Mouse (Mus musculus): ENCODE results near the gene Golm1. TPM values are rescaled to one million over a fixed set of nuclear protein-coding genes. Genes with fewer than 3 reads are reported as not detected.

Golm1 gene
- total RNA-seq, 1 experiment: 93.8 TPM

GRCm38 (mm10) chr13:59646674-59647244 is 28.9 kb downstream of the Golm1 start:
- Histone ChIP-seq H3K9me3 (ENCODE audit: control insufficient read depth, insufficient read depth, low read depth, low read length) (0 out of 2 replicates have a peak, but pooled peaks cover 2% of the 10 kb centered on the region), H3K27ac (ENCODE audit: insufficient read depth, low read depth, low read length, poor library complexity, severe bottlenecking) (peak overlapping the region; percentile 69), H3K4me1 (ENCODE audit: control insufficient read depth in 2 of 2, insufficient read depth in 2 of 2, low read length in 2 of 2, poor library complexity in 1 of 2) (peaks cover 20 to 31% of the 10 kb centered on the region in 2 experiments), H3K9ac (ENCODE audit: insufficient read depth, low read depth, low read length, poor library complexity, severe bottlenecking) (peak overlapping the region; percentile 3; the same call in 1 of the 2 replicates), H3K4me3 (ENCODE audit: insufficient read depth in 1 of 2, low read depth in 1 of 2, low read length in 2 of 2, poor library complexity in 1 of 2, severe bottlenecking in 1 of 2) (no peak overlapping the region), H3K36me3 (ENCODE audit: control insufficient read depth, insufficient read depth, low read length, poor library complexity, severe bottlenecking) (peaks cover 15% of the 10 kb centered on the region)
- no peak for TF ChIP-seq ZNF384 (IDR thresholded peaks at IDR 0.05; ENCODE audit: low read depth, low read length)
- TF ChIP-seq ZC3H11A (IDR thresholded peaks at IDR 0.05; ENCODE audit: borderline replicate concordance, low read depth, low read length): no peak
- no peak for TF ChIP-seq HCFC1 (IDR thresholded peaks at IDR 0.05; ENCODE audit: borderline replicate concordance, insufficient read depth, low read length)
- TF ChIP-seq MAFK (IDR thresholded peaks at IDR 0.05; ENCODE audit: insufficient read depth, low read depth, low read length): no peak
- TF ChIP-seq CHD2 (IDR thresholded peaks at IDR 0.05; ENCODE audit: low read depth, low read length): no peak
- in situ Hi-C loops (cut with MboI; ENCODE audit: low sequenced_read_pairs in 2 of 2, unreplicated experiment in 2 of 2): no loop called here
- peak; percentile 56 for DNase-seq (ENCODE audit: low read depth, low spot score)

GRCm38 (mm10) chr13:59645491-59645890 is 30.1 kb downstream of the Golm1 start:
- H3K36me3 ChIP-seq (ENCODE audit: control insufficient read depth, insufficient read depth, low read length, poor library complexity, severe bottlenecking): peaks cover 19% of the 10 kb centered on the region
- TF ChIP-seq ZC3H11A (IDR thresholded peaks at IDR 0.05; ENCODE audit: borderline replicate concordance, low read depth, low read length) (no peak), ZNF384 (IDR thresholded peaks at IDR 0.05; ENCODE audit: low read depth, low read length) (no peak), HCFC1 (IDR thresholded peaks at IDR 0.05; ENCODE audit: borderline replicate concordance, insufficient read depth, low read length) (no peak), CHD2 (IDR thresholded peaks at IDR 0.05; ENCODE audit: low read depth, low read length) (no peak), MAFK (IDR thresholded peaks at IDR 0.05; ENCODE audit: insufficient read depth, low read depth, low read length) (no peak)
- in situ Hi-C loops (cut with MboI; ENCODE audit: low sequenced_read_pairs in 2 of 2, unreplicated experiment in 2 of 2): no loop called here

DNA sequence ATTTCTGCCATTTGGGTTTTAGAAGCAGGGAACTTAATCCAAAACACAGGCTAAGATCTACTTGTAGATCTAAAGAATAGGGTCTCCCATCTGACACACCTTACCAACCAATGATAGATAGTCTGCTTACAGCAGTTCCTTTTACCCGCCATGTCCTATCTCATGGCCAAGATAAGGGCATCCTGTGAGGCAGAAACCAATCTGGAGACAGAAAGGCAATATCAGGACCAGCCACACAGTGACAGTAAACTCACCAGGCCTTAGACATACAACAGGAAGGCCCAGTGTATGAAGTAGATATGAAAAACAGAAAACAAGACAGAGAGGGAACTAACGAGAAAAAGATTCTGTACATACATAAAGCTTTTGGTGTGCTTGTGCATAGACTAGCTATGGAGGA is 32.8 kb downstream of the Golm1 start:
- Histone ChIP-seq H3K4me1 (ENCODE audit: control insufficient read depth in 2 of 2, insufficient read depth in 2 of 2, low read length in 2 of 2, poor library complexity in 1 of 2) (peaks cover 14 to 21% of the 10 kb centered on the region in 2 experiments), H3K4me3 (ENCODE audit: insufficient read depth in 1 of 2, low read depth in 1 of 2, low read length in 2 of 2, poor library complexity in 1 of 2, severe bottlenecking in 1 of 2) (no peak overlapping the region), H3K9ac (ENCODE audit: insufficient read depth, low read depth, low read length, poor library complexity, severe bottlenecking) (no peak overlapping the region), H3K9me3 (ENCODE audit: control insufficient read depth, insufficient read depth, low read depth, low read length) (0 out of 2 replicates have a peak, but pooled peaks cover 2% of the 10 kb centered on the region), H3K36me3 (ENCODE audit: control insufficient read depth, insufficient read depth, low read length, poor library complexity, severe bottlenecking) (peaks cover 32% of the 10 kb centered on the region), H3K27ac (ENCODE audit: insufficient read depth, low read depth, low read length, poor library complexity, severe bottlenecking) (no peak overlapping the region)
- DNase-seq (ENCODE audit: low read depth, low spot score): no peak
- TF ChIP-seq ZNF384 (IDR thresholded peaks at IDR 0.05; ENCODE audit: low read depth, low read length): no peak
- in situ Hi-C loops (cut with MboI; ENCODE audit: low sequenced_read_pairs in 2 of 2, unreplicated experiment in 2 of 2): no loop called here

More at GRCm38 (mm10) chr13:59645491-59645890, 30.1 kb downstream of the Golm1 start:
- no peak overlapping the region for H3K9ac ChIP-seq (ENCODE audit: insufficient read depth, low read depth, low read length, poor library complexity, severe bottlenecking)
- no peak for DNase-seq (ENCODE audit: low read depth, low spot score)
- H3K27ac ChIP-seq (ENCODE audit: insufficient read depth, low read depth, low read length, poor library complexity, severe bottlenecking): no peak overlapping the region
- H3K4me3 ChIP-seq (ENCODE audit: insufficient read depth in 1 of 2, low read depth in 1 of 2, low read length in 2 of 2, poor library complexity in 1 of 2, severe bottlenecking in 1 of 2): no peak overlapping the region
- peaks cover 20 to 26% of the 10 kb centered on the region in 2 experiments for H3K4me1 ChIP-seq (ENCODE audit: control insufficient read depth in 2 of 2, insufficient read depth in 2 of 2, low read length in 2 of 2, poor library complexity in 1 of 2)
- 0 out of 2 replicates have a peak, but pooled peaks cover 2% of the 10 kb centered on the region for H3K9me3 ChIP-seq (ENCODE audit: control insufficient read depth, insufficient read depth, low read depth, low read length)

DNA sequence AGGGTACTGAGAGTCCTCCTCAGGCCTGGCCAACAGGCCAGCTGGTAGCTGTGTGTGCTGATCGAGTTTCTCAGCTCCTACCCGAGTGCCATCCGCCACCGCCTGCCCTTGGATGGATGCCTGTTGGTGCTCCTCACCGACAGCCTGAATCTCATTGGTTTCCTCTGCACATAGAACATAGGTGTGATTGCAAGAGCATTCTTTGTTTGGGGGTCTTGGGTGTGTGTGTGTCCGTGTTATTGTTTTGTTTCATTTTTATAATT is 35.5 kb downstream of the Golm1 start:
- Histone ChIP-seq H3K36me3 (ENCODE audit: control insufficient read depth, insufficient read depth, low read length, poor library complexity, severe bottlenecking) (peaks cover 53% of the 10 kb centered on the region), H3K4me1 (ENCODE audit: control insufficient read depth in 2 of 2, insufficient read depth in 2 of 2, low read length in 2 of 2, poor library complexity in 1 of 2) (peaks cover 0 to 3% of the 10 kb centered on the region in 2 experiments; a peak in 1 of 4 replicates), H3K27ac (ENCODE audit: insufficient read depth, low read depth, low read length, poor library complexity, severe bottlenecking) (no peak overlapping the region), H3K4me3 (ENCODE audit: insufficient read depth in 1 of 2, low read depth in 1 of 2, low read length in 2 of 2, poor library complexity in 1 of 2, severe bottlenecking in 1 of 2) (no peak overlapping the region), H3K9ac (ENCODE audit: insufficient read depth, low read depth, low read length, poor library complexity, severe bottlenecking) (no peak overlapping the region), H3K9me3 (ENCODE audit: control insufficient read depth, insufficient read depth, low read depth, low read length) (0 out of 2 replicates have a peak, but pooled peaks cover 2% of the 10 kb centered on the region)
- TF ChIP-seq HCFC1 (IDR thresholded peaks at IDR 0.05; ENCODE audit: borderline replicate concordance, insufficient read depth, low read length) (no peak), ZNF384 (IDR thresholded peaks at IDR 0.05; ENCODE audit: low read depth, low read length) (no peak), ZC3H11A (IDR thresholded peaks at IDR 0.05; ENCODE audit: borderline replicate concordance, low read depth, low read length) (no peak), MAFK (IDR thresholded peaks at IDR 0.05; ENCODE audit: insufficient read depth, low read depth, low read length) (no peak), CHD2 (IDR thresholded peaks at IDR 0.05; ENCODE audit: low read depth, low read length) (no peak)
- in situ Hi-C loops (cut with MboI; ENCODE audit: low sequenced_read_pairs in 2 of 2, unreplicated experiment in 2 of 2): no loop called here
- DNase-seq (ENCODE audit: low read depth, low spot score): no peak

Data from ES-E14 (cell line).